ENCODE assay signal across 1 mouse cellular context in genomic region chr6:149179064-149179463, GRCm38 (mm10).
A peak's percentile ranks its signal among the peaks of the same experiment; 100 is the strongest.
TF ChIP-seq lines count a peak whose summit lies in the region.

No protein-coding gene starts in this region.

TF ChIP-seq in MEL, 35 proteins besides CTCF, POLR2A, EP300 and RAD21 (continued from another document):
- TF ChIP-seq GABPA (IDR thresholded peaks at IDR 0.05; ENCODE audit: low read depth, low read length): no peak
- peak; percentile 96 for TF ChIP-seq ZNF384 (IDR thresholded peaks at IDR 0.05; ENCODE audit: low read depth, low read length)
- TF ChIP-seq POLR2AphosphoS2 (IDR thresholded peaks at IDR 0.05; ENCODE audit: low read length): peak; percentile 70
- peak; percentile 81; the same call in 1 of the 2 replicates for TF ChIP-seq MEF2A (IDR thresholded peaks at IDR 0.05; ENCODE audit: extremely low read depth, insufficient replicate concordance, low read depth, low read length, poor library complexity, severe bottlenecking)
- peak; percentile 96 for TF ChIP-seq ETS1 (IDR thresholded peaks at IDR 0.05; ENCODE audit: low read depth, low read length)
- TF ChIP-seq BHLHE40 (IDR thresholded peaks at IDR 0.05; ENCODE audit: borderline replicate concordance, low read depth, low read length): peak; percentile 74
- peak; percentile 92 for TF ChIP-seq TAL1 (IDR thresholded peaks at IDR 0.05; ENCODE audit: low read length)
- TF ChIP-seq MYC (IDR thresholded peaks at IDR 0.05; ENCODE audit: low read depth, low read length): peak; percentile 67
